ENCODE assay signal across 17 mouse cellular contexts in the genomic region with DNA sequence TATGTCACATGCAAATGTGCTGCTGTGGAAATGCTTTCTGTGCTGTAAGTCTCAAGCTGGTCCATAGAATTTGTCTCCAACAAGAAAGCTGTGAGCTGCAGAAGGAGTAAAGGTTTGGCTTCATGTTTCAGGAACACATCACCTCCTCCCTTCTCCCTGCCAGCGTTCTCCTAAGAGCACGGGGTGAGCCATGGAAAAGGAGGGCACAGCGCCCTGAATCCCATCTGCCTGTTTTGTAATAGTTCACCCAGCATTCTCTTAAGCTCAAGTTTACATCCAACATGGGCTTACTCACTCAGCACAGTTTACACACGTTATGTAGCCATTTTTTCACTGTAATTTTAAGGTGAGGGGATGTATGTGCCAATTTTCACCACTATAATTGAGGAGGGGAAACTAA.
DNase-seq lines count a peak whose midpoint lies in the region; ATAC-seq and TF ChIP-seq lines count a peak whose summit lies in the region.
"Had no signal": no experiment of that assay in that cellular context is flagged by ENCODE, and none has a peak within 500 bp of the region (broad histone marks: within the 10 kb centered on the region; RNA-seq: fewer than 3 reads in every experiment).

No protein-coding gene starts in this region.

- peak; percentile 59; the same call in 1 of the 2 replicates for ATAC-seq in frontal cortex, adult (ENCODE audit: low TSS enrichment)
- ATAC-seq: CD4-positive, CD25-positive, alpha-beta regulatory T cell, adult 4 months; forebrain, embryonic 16.5 days; hindbrain, embryonic 16.5 days; intestine, embryonic 15.5 days had no signal

- peak; percentile 15 to 40 for DNase-seq in cerebellum, postnatal 25 days
- DNase-seq in cerebellum, adult 8-10 months = no peak
- DNase-seq in frontal cortex, postnatal 25 days (ENCODE audit: low spot score in 2 of 2) = no peak
- peak; percentile 40 for DNase-seq in brain, adult 2 months (ENCODE audit: low read depth, low spot score)
- peak; percentile 23 for DNase-seq in brain, embryonic 14.5 days (ENCODE audit: low read depth)
- DNase-seq: adrenal gland, adult 2 months; adrenal gland, postnatal 14 days; cerebellum, adult 9-10 months; gastrocnemius, postnatal 10 days; gastrocnemius, postnatal 36 days; heart, postnatal 36 days; kidney, adult 11 months had no signal

- TF ChIP-seq POLR2A in brain, embryonic 14.5 days (IDR thresholded peaks at IDR 0.05; ENCODE audit: borderline replicate concordance, extremely low read depth, insufficient read depth, insufficient read length, poor library complexity, severe bottlenecking) = no peak

- TF ChIP-seq CTCF in brain, embryonic 14.5 days (IDR thresholded peaks at IDR 0.05; ENCODE audit: borderline replicate concordance, extremely low read depth, insufficient read depth, insufficient read length) = no peak

Comparison
In these comparisons a context has a peak if more than half of its experiments do, and no peak if none do; other contexts are left out.
1. DNase-seq: peak in cerebellum, postnatal 25 days (2 of 2), brain, adult 2 months (single experiment) and brain, embryonic 14.5 days (single experiment); none in cerebellum, adult 8-10 months (single experiment) and frontal cortex, postnatal 25 days (0 of 2).